Mouse (Mus musculus) cerebellum, adult 11 months (tissue): ENCODE measurements around the gene Ap2a1.

ENCODE experiments used
- DNase-seq: peaks from one replicate; pipeline ENCODE4 v3.0.0; 2022

Ap2a1 gene

GRCm38 (mm10) chr7:44929204-44930151, at the start of gene Ap2a1:
TSS of gene Ap2a1 (minus strand) at chr7:44929496.
- peak; percentile 100 for DNase-seq

GRCm38 (mm10) chr7:44978300-44978699, 49.0 kb upstream of the Ap2a1 start:
- no peak for DNase-seq

- DNase-seq = no peak
These were observed 45.8 kb upstream of the Ap2a1 start for GRCm38 (mm10) chr7:44975117-44975419.

GRCm38 (mm10) chr7:44974383-44975116, 45.3 kb upstream of the Ap2a1 start, which contains the start of gene Cpt1c:
TSS of gene Cpt1c (minus strand) at chr7:44974851.
- DNase-seq = peak; percentile 85

- DNase-seq = no peak
These were observed 44.3 kb upstream of the Ap2a1 start for GRCm38 (mm10) chr7:44973415-44974130.

- DNase-seq = no peak
These were observed 41.8 kb upstream of the Ap2a1 start for GRCm38 (mm10) chr7:44971142-44971541.

- peak; percentile 79 for DNase-seq
These were observed 41.0 kb upstream of the Ap2a1 start for GRCm38 (mm10) chr7:44970231-44970691.

GRCm38 (mm10) chr7:44966638-44967037, 37.3 kb upstream of the Ap2a1 start:
- no peak for DNase-seq

GRCm38 (mm10) chr7:44965975-44966374, 36.7 kb upstream of the Ap2a1 start:
- no peak for DNase-seq

GRCm38 (mm10) chr7:44964990-44965389, 35.7 kb upstream of the Ap2a1 start:
- no peak for DNase-seq

GRCm38 (mm10) chr7:44962831-44963230, 33.5 kb upstream of the Ap2a1 start:
- DNase-seq = no peak

GRCm38 (mm10) chr7:44962337-44962736, 33.0 kb upstream of the Ap2a1 start:
- no peak for DNase-seq

GRCm38 (mm10) chr7:44960512-44960910, 31.2 kb upstream of the Ap2a1 start:
- no peak for DNase-seq

- no peak for DNase-seq
These were observed 30.7 kb upstream of the Ap2a1 start for GRCm38 (mm10) chr7:44959874-44960511.

- no peak for DNase-seq
These were observed 30.0 kb upstream of the Ap2a1 start for GRCm38 (mm10) chr7:44959281-44959680.

- DNase-seq = no peak
These were observed 28.9 kb upstream of the Ap2a1 start for GRCm38 (mm10) chr7:44958208-44958607.

- no peak for DNase-seq
These were observed 28.0 kb upstream of the Ap2a1 start for GRCm38 (mm10) chr7:44957183-44957835.

GRCm38 (mm10) chr7:44956266-44956665, 27.0 kb upstream of the Ap2a1 start:
- no peak for DNase-seq

GRCm38 (mm10) chr7:44955628-44956027, 26.3 kb upstream of the Ap2a1 start:
- no peak for DNase-seq

GRCm38 (mm10) chr7:44954091-44954885, 25.0 kb upstream of the Ap2a1 start:
- no peak for DNase-seq

- no peak for DNase-seq
These were observed 24.3 kb upstream of the Ap2a1 start for GRCm38 (mm10) chr7:44953561-44953960.
